Mouse (Mus musculus) ES-E14 (cell line): ENCODE data around the gene Slx4. TPM values are rescaled to one million over a fixed set of nuclear protein-coding genes. Genes with fewer than 3 reads are reported as not detected.
A peak's percentile ranks its signal among the peaks of the same experiment; 100 is the strongest.

Experiments
- DNase-seq: peaks from one replicate; pipeline ENCODE4 v3.0.0-alpha.2; 2013; ENCODE audit warnings: low read depth, low spot score
- H3K27ac ChIP-seq: 2 replicates; pipeline ENCODE4 v1.5.1; 2012; ENCODE audit warnings: low read depth, mild to moderate bottlenecking, low read length, moderate library complexity, mixed read lengths; ENCODE audit not compliant: poor library complexity, insufficient read depth, severe bottlenecking
- H3K36me3 ChIP-seq: 2 replicates; pipeline ENCODE4 v1.6.1; 2012; ENCODE audit warnings: mild to moderate bottlenecking, low read length, moderate library complexity, mixed read lengths; ENCODE audit not compliant: control insufficient read depth, poor library complexity, insufficient read depth, severe bottlenecking
- H3K4me1 ChIP-seq, 2 experiments: fragments of 150-350 bp in 1 of 2; sonication (generic) in 1 of 2; 2 replicates each; pipeline ENCODE4 v1.6.1; 2012; ENCODE audit warnings: low read length in 2 of 2, mild to moderate bottlenecking in 1 of 2, mixed read lengths in 1 of 2; ENCODE audit not compliant: control insufficient read depth in 2 of 2, insufficient read depth in 2 of 2, poor library complexity in 1 of 2
- H3K4me3 ChIP-seq, 2 experiments: fragments of 150-350 bp in 1 of 2; sonication (generic) in 1 of 2; 2 replicates each; pipeline ENCODE4 v1.5.1; 2012; ENCODE audit warnings: low read length in 2 of 2, low read depth in 1 of 2, mild to moderate bottlenecking in 1 of 2, mixed read lengths in 1 of 2; ENCODE audit not compliant: insufficient read depth in 1 of 2, poor library complexity in 1 of 2, severe bottlenecking in 1 of 2
- H3K9ac ChIP-seq: 2 replicates; pipeline ENCODE4 v1.6.1; 2012; ENCODE audit warnings: low read depth, mild to moderate bottlenecking, low read length, mixed read lengths; ENCODE audit not compliant: poor library complexity, insufficient read depth, severe bottlenecking
- H3K9me3 ChIP-seq: fragments of 150-350 bp; sonication (generic); 2 replicates; pipeline ENCODE4 v1.6.1; 2012; ENCODE audit warnings: low read depth, mild to moderate bottlenecking, low read length; ENCODE audit not compliant: control insufficient read depth, insufficient read depth
- CHD2 ChIP-seq: IDR thresholded peaks from 2 replicates; pipeline ENCODE4 v1.6.1; 2014; ENCODE audit warnings: mild to moderate bottlenecking, low read depth, low read length, inconsistent platforms
- HCFC1 ChIP-seq: IDR thresholded peaks from 2 replicates; pipeline ENCODE4 v1.6.1; 2012; ENCODE audit warnings: low read length, inconsistent platforms, borderline replicate concordance; ENCODE audit not compliant: insufficient read depth
- MAFK ChIP-seq: IDR thresholded peaks from 2 replicates; pipeline ENCODE4 v1.6.1; 2014; ENCODE audit warnings: mild to moderate bottlenecking, low read depth, low read length, inconsistent platforms; ENCODE audit not compliant: insufficient read depth
- ZC3H11A ChIP-seq: IDR thresholded peaks from 2 replicates; pipeline ENCODE4 v1.6.1; 2012; ENCODE audit warnings: low read depth, mild to moderate bottlenecking, inconsistent platforms, low read length, borderline replicate concordance
- ZNF384 ChIP-seq: IDR thresholded peaks from 2 replicates; pipeline ENCODE4 v1.6.1; 2012; ENCODE audit warnings: low read depth, low read length, inconsistent platforms
- in situ Hi-C, 2 experiments: fragments of 600-800 bp; cut with MboI; formaldehyde crosslinking; loops; one replicate each; pipeline ENCODE4 v1.15.1; 2025; ENCODE audit warnings: low sequenced_read_pairs in 2 of 2, inconsistent platforms in 1 of 2; ENCODE audit not compliant: unreplicated experiment in 2 of 2
- total RNA-seq: library from RNA; depleted of rRNA; stranded (reverse); fragments of 300-350 nt; gene quantifications from 2 replicates; pipeline ENCODE4 v1.2.3, GENCODE M21; 2012

The Slx4 gene
- total RNA-seq, 1 experiment = 40.5 TPM

- H3K36me3 ChIP-seq = peaks cover 30% of the 10 kb centered on the region
- H3K9ac ChIP-seq = no peak overlapping the region
- DNase-seq = no peak
- in situ Hi-C loops = no loop called here
- peaks cover 6 to 20% of the 10 kb centered on the region in 2 experiments; a peak in 2 of 4 replicates for H3K4me1 ChIP-seq
- no peak for TF ChIP-seq ZC3H11A
- TF ChIP-seq HCFC1 = no peak
- no peak for TF ChIP-seq MAFK
- TF ChIP-seq CHD2 = no peak
- TF ChIP-seq ZNF384 = no peak
- no peak overlapping the region for H3K27ac ChIP-seq
- H3K4me3 ChIP-seq = no peak overlapping the region
- no peaks in the 10 kb centered on the region for H3K9me3 ChIP-seq
These were observed 30.9 kb upstream of the Slx4 start for GRCm38 (mm10) chr16:4034476-4034875.

- Histone ChIP-seq H3K4me1 (peaks cover 6 to 25% of the 10 kb centered on the region in 2 experiments; a peak in 2 of 4 replicates), H3K9ac (no peak overlapping the region), H3K36me3 (peaks cover 25% of the 10 kb centered on the region), H3K4me3 (no peak overlapping the region), H3K27ac (no peak overlapping the region), H3K9me3 (no peaks in the 10 kb centered on the region)
- DNase-seq = no peak
- in situ Hi-C loops = no loop called here
- TF ChIP-seq MAFK (no peak), HCFC1 (no peak), ZNF384 (no peak)
These were observed 30.4 kb upstream of the Slx4 start for GRCm38 (mm10) chr16:4033971-4034370.

DNA sequence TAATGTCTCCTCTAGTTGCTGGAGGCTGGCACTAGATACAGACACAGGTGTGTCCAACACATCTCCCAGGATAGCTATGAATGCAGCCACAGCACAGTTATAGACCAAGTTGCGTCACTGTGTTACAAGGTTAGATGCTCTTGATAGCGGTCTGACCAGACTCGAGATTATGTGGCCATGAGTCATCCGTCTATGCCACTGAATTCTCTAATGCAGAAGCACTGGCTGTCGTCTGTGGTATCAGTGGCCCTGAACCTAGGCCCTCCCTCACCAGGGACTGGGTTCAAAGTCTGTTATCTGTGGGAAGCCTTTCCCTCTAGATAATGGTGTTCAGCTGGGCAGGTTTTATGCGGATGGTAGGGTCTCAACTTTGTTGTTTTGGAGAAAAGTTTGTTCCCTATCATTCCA, 28.8 kb upstream of the Slx4 start:
- TF ChIP-seq MAFK = no peak
- TF ChIP-seq ZC3H11A = no peak
- no peak for TF ChIP-seq ZNF384
- TF ChIP-seq CHD2 = no peak
- no peak for TF ChIP-seq HCFC1
- no peak overlapping the region for H3K27ac ChIP-seq
- H3K9ac ChIP-seq = no peak overlapping the region
- peaks cover 6 to 23% of the 10 kb centered on the region in 2 experiments; a peak in 2 of 4 replicates for H3K4me1 ChIP-seq
- no peak overlapping the region for H3K4me3 ChIP-seq
- DNase-seq = no peak
- peaks cover 10% of the 10 kb centered on the region for H3K36me3 ChIP-seq
- in situ Hi-C loops = no loop called here
- H3K9me3 ChIP-seq = no peaks in the 10 kb centered on the region

DNA sequence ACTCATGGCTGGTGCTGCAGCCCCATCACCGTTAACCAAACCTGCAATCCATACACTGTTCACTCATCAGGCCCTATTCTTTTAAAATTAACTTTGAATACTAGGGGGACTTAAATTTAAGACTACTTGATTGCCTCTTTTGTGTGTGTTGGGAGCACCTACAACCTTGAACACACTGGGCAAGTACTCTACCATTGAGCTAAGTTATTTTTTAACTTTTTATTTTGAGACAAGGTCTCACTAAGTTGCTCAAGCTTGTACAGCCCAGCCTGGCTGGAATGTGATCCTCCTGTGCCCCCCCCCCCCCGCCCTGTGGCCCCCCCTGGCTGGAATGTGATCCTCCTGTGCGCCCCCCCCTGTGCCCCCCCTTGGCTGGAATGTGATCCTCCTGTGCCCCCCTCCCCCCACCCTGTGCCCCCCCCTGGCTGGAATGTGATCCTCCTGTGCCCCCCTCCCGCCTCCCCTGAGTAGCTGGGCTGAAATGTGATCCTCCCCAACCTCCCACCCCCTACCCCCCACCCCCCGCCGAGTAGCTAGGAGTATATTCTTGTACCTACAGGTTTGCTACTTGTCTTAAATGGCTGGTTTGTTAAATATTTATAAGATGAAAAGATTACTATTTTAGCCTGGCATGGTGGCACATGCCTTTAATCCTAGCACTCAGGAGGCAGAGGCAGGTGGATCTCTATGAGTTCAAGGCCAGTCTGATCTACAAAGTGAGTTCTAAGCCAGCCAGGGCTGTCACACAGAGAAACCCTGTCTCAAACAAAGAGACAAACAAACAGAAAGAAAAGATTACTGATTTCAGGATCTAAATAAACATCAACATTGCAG, 28.1 kb upstream of the Slx4 start:
- H3K4me3 ChIP-seq = no peak overlapping the region
- peaks cover 5% of the 10 kb centered on the region; the same call in 1 of the 2 replicates for H3K36me3 ChIP-seq
- H3K4me1 ChIP-seq = peaks cover 6 to 21% of the 10 kb centered on the region in 2 experiments; a peak in 2 of 4 replicates
- H3K9ac ChIP-seq = no peak overlapping the region
- TF ChIP-seq MAFK = no peak
- TF ChIP-seq CHD2 = no peak
- TF ChIP-seq HCFC1 = no peak
- TF ChIP-seq ZNF384 = no peak
- TF ChIP-seq ZC3H11A = no peak
- in situ Hi-C loops = no loop called here
- peak overlapping the region; percentile 22; the same call in 1 of the 2 replicates for H3K27ac ChIP-seq
- H3K9me3 ChIP-seq = no peaks in the 10 kb centered on the region
- no peak for DNase-seq
